Mouse (Mus musculus) hematopoietic multipotent progenitor cell, adult 10-12 weeks (in vitro differentiated cells): ENCODE measurements around the gene 9930111J21Rik1. TPM values are rescaled to one million over a fixed set of nuclear protein-coding genes. Genes with fewer than 3 reads are reported as not detected.

ENCODE experiments used
- polyA plus RNA-seq: library from polyadenylated mRNA; stranded (reverse); fragments of >175 nt; gene quantifications from 2 replicates; pipeline ENCODE4 v1.2.3, GENCODE M21; 2012; ENCODE audit warnings: low replicate concordance

Gene 9930111J21Rik1
- 6.6 and 11.8 TPM in 2 replicates for polyA plus RNA-seq

DNA sequence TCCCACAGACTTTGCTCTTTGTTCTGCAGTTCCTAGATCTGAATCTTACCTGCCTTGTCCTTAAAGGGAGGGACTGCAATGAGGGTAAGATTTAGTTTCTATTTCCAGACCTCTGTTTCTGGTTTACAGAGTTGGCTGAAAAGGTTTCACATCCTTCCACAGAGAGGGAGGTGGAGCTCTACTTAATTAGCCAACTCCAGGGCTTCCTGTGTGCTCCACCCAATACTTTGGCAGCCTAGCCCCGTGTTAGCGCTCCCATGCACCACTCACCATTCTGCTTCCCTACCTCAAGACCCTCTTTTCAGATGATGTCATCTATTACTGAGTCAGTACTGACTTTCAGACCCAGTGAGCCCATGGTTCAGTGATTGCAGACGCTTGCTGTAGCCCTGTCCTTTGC, at the start of gene 9930111J21Rik1:
Gene 9930111J21Rik1 (minus strand): TSS at position 148 of the 400 bp plus-strand sequence.

DNA sequence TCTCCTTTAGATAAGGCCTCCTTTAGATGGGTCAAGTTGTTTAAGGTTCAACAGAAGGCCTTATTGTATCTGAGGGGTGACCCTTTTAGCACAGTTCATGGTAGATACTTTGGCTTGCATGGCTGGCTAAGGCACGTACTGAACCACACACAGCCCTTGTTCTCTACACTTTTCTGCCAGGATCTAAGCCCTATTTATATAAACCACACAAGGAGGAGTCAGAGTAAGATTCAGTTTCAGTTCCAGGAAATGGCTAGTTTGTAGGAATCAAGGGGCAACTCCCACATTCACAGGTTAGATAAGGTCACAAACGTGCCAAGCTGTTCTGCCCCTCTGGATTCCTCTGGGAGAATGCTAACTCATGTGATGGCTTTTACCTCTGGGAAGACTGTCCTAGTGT, 14.8 kb upstream of the 9930111J21Rik1 start, which contains the start of gene Tgtp1:
Gene Tgtp1 (minus strand): TSS at position 155 of the 400 bp plus-strand sequence.

DNA sequence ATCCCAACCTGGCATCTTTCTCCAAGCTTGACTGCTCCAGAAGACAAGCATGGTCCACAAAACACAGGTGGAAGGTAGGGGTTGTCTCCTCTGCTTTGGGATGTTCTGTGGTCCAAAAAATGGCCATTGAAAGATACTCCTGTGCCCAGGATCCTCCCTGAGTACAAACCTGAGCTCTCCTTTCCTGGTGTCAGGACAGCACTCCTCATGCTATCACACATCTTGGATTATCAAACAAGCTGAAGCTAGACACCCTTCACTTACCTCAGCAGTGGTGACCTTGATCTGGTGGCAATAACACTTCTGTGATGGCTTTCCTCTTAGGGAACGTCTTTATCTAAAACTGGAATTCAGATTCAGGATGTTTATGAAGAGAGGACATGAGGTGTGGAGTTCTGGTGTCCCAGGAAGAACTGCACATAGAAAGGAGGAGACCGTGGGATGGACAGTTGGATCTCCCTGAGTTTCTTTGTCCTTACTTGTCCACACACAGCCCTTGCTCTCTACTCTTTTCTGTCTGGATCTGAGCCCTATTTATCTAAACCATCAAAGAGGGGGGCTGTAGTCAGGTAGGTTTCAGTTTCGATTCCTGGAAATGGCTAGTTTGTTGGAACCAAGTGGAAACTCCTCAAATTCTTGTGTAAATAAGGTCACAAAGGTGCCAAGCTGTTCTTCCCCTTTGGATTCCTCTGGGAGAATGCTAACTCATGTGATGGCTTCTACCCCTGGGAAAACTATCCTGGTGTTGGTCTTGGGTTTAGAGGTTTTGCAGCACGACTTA, 12.7 kb upstream of the 9930111J21Rik1 start, which contains the start of gene Gm12185:
Gene Gm12185 (minus strand): TSS at position 487 of the 781 bp plus-strand sequence.

DNA sequence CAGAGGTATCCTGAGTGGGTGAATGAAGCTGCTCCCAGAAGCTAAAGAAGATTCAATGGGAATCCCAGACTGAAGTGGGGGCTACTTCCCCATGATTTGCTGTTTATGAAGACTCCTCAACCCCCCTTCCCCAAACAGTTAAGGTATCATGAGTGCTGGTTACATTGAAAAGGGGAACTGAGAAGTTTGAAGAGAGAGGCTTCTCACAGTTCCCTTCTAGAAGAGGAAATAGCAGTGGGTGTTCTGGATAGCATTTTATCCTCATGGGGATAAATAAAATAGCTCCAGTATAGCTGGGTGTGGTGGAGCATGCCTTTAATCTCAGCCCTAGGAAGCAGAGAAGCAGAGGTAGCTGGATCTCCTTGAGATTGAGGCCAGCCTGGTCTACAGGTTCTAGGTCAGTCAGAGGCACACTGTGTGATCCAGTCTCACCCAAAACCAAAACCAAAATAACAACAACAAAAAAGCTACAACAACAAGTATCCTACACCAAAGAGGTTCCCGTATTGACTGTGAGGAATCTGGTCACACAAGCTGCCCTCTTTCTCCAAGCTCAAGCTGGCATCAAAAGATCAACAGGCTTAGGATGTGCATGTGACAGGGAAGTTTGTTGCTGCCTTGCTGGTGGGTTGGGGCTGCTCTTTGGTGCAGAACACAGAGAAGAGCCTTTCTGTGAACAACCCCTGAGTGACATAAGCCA, 808 bp downstream of the 9930111J21Rik1 start, which contains the start of gene Olfr56:
Gene Olfr56 (plus strand): TSS at position 650 of the 700 bp plus-strand sequence.

DNA sequence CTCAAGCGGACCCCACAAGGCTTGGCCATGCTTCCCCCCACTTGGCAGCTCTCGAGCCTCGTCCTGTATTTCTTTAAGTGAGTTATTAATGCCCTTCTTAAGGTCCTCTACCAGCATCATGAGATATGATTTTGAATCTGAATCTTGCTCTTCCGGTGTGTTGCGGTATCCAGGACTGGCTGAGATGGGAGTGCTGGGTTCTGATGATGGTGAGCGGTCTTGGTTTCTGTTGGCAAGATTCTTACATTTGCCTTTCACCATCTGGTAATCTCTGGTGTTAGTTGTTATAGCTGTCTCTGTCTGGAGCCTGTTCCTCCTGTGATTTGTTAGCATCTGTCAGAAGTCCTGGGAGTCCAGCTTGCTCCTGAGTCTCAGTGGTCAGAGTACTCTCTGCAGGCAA, 33.1 kb downstream of the 9930111J21Rik1 start, which contains the start of gene Psme2b:
Gene Psme2b (minus strand): TSS at position 101 of the 400 bp plus-strand sequence.

DNA sequence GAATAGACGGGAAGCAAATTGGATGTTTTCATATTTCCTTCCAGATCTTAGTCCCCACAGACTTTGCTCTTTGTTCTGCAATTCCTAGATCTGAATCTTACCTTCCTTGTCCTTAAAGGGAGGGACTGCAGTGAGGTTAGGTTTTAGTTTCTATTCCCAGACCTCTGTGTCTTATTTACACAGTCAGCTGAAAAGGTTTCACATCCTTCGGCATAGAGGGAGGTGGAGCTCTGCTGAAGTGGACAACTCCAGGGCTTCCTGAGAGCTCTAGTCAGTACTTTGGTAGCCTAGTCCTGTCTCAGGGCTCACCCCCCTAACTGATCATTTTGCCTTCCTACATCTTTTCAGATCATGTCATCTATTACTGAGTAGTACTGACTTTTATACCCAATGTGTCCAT, 77.2 kb downstream of the 9930111J21Rik1 start, which contains the start of gene Gm5431:
Gene Gm5431 (minus strand): TSS at position 194 of the 400 bp plus-strand sequence.

Other genes with a start within 250 kb of the 9930111J21Rik1 start
- gene Rack1, start 179.1 kb downstream of the 9930111J21Rik1 start, polyA plus RNA-seq: 358 and 3,878 TPM in 2 replicates
- gene Trim41, start 162.0 kb downstream of the 9930111J21Rik1 start, polyA plus RNA-seq: 42.0 and 70.1 TPM in 2 replicates
- 60.8 and 116 TPM in 2 replicates for gene Trim7, start 153.3 kb downstream of the 9930111J21Rik1 start, polyA plus RNA-seq
- gene Gm12184, start 152.7 kb downstream of the 9930111J21Rik1 start, polyA plus RNA-seq: 18.1 and 57.7 TPM in 2 replicates
- 5.7 and 6.1 TPM in 2 replicates for gene Irgm1, start 107.7 kb downstream of the 9930111J21Rik1 start, polyA plus RNA-seq
- gene Gm5431, start 77.2 kb downstream of the 9930111J21Rik1 start, polyA plus RNA-seq: 0.40 and 0.45 TPM in 2 replicates
- gene Psme2b, start 33.2 kb downstream of the 9930111J21Rik1 start, polyA plus RNA-seq: 4.0 and 21.9 TPM in 2 replicates
- 0.04 and 0.08 TPM in 2 replicates for gene Olfr56, start 509 bp downstream of the 9930111J21Rik1 start, polyA plus RNA-seq
- gene Gm12185, start 12.8 kb upstream of the 9930111J21Rik1 start, polyA plus RNA-seq: 0.11 and 0.20 TPM in 2 replicates
- 2.3 and 4.4 TPM in 2 replicates for gene Tgtp1, start 14.8 kb upstream of the 9930111J21Rik1 start, polyA plus RNA-seq
- 9.9 and 21.1 TPM in 2 replicates for gene 9930111J21Rik2, start 71.8 kb upstream of the 9930111J21Rik1 start, polyA plus RNA-seq
- gene Tgtp2, start 84.8 kb upstream of the 9930111J21Rik1 start, polyA plus RNA-seq: 10.4 and 14.3 TPM in 2 replicates
- gene Ifi47, start 97.2 kb upstream of the 9930111J21Rik1 start, polyA plus RNA-seq: 8.0 and 8.1 TPM in 2 replicates
- not detected in 2 replicates for gene Olfr1396, start 135.5 kb upstream of the 9930111J21Rik1 start, polyA plus RNA-seq
- gene Olfr1395, start 162.9 kb upstream of the 9930111J21Rik1 start, polyA plus RNA-seq: not detected in 2 replicates
- not detected in 2 replicates for gene Olfr1394, start 175.0 kb upstream of the 9930111J21Rik1 start, polyA plus RNA-seq
- gene Btnl9, start 207.8 kb upstream of the 9930111J21Rik1 start, polyA plus RNA-seq: 0.81 and 2.0 TPM in 2 replicates
- 13.0 and 14.0 TPM in 2 replicates for gene Zfp62, start 223.9 kb upstream of the 9930111J21Rik1 start, polyA plus RNA-seq